Mouse (Mus musculus) liver, embryonic 12.5 days (tissue): ENCODE results near the gene Gm21083. TPM values are rescaled to one million over a fixed set of nuclear protein-coding genes. Genes with fewer than 3 reads are reported as not detected.
"Not testable (repeated sequence)": the region's sequence is repeated elsewhere in the genome, so short reads cannot be mapped to it uniquely, and the experiment has no call there.

Experiments
- ATAC-seq: fragments of 200-750 bp; cut with Nextera tagmentation; 2 replicates; pipeline ENCODE4 v1.8.0; 2017; ENCODE audit warnings: moderate number of reproducible peaks, mild to moderate bottlenecking, moderate library complexity
- H3K27ac ChIP-seq: fragments of 300-500 bp; sonication (generic); 2 replicates; pipeline ENCODE4 v1.5.1; 2016; ENCODE audit warnings: mild to moderate bottlenecking
- H3K27me3 ChIP-seq: fragments of 300-500 bp; sonication (generic); replicated peaks from 2 replicates; pipeline ENCODE4 v1.6.1; 2016; ENCODE audit warnings: mild to moderate bottlenecking, moderate library complexity
- H3K36me3 ChIP-seq: fragments of 300-500 bp; sonication (generic); 2 replicates; pipeline ENCODE4 v1.6.1; 2016; ENCODE audit warnings: mild to moderate bottlenecking, moderate library complexity
- H3K4me1 ChIP-seq: fragments of 300-500 bp; sonication (generic); 2 replicates; pipeline ENCODE4 v1.6.1; 2016
- H3K4me2 ChIP-seq: fragments of 300-500 bp; sonication (generic); 2 replicates; pipeline ENCODE4 v1.6.1; 2016; ENCODE audit warnings: mild to moderate bottlenecking, moderate library complexity
- H3K4me3 ChIP-seq: fragments of 300-500 bp; sonication (generic); 2 replicates; pipeline ENCODE4 v1.5.1; 2016; ENCODE audit warnings: mild to moderate bottlenecking, moderate library complexity
- H3K9ac ChIP-seq: fragments of 300-500 bp; sonication (generic); 2 replicates; pipeline ENCODE4 v1.6.1; 2016; ENCODE audit warnings: mild to moderate bottlenecking, moderate library complexity
- H3K9me3 ChIP-seq: fragments of 300-500 bp; sonication (generic); replicated peaks from 2 replicates; pipeline ENCODE4 v1.6.1; 2016; ENCODE audit warnings: mild to moderate bottlenecking, moderate library complexity
- WGBS: fragments of 180-500 bp; shearing (Covaris S2); methylation state at CpG from one replicate; pipeline ENCODE4 v1.1.7; 2016; ENCODE audit not compliant: insufficient replicate concordance; 5-methylcytosine and 5-hydroxymethylcytosine counted together
- polyA plus RNA-seq: library from polyadenylated mRNA; unstranded; fragments of >200 nt; fragmentation: Nextera tagmentation; extraction: Ambion mirVana; gene quantifications from 2 replicates; pipeline ENCODE4 v1.2.1, GENCODE M21; 2016

Gene Gm21083
- polyA plus RNA-seq, result not detected in 2 replicates

- 40% methylated on average over 1 of the region's 1 CpGs for WGBS
- ATAC-seq, result not testable (repeated sequence)
Measured at GRCm38 (mm10) chr5:15577033-15577432, at the start of gene Gm21083. TSS of gene Gm21083 (plus strand) at chr5:15577333.

GRCm38 (mm10) chr5:15529122-15529521, 48.0 kb upstream of the Gm21083 start, which contains the start of gene Gm21190:
TSS of gene Gm21190 (minus strand) at chr5:15529222.
- not testable (repeated sequence) for H3K9ac ChIP-seq, H3K4me1 ChIP-seq, H3K36me3 ChIP-seq, H3K27me3 ChIP-seq, H3K27ac ChIP-seq, H3K4me2 ChIP-seq, H3K9me3 ChIP-seq, H3K4me3 ChIP-seq, ATAC-seq
- 0% methylated on average over 1 of the region's 1 CpGs for WGBS

More at GRCm38 (mm10) chr5:15577033-15577432, at the start of gene Gm21083:
- not testable (repeated sequence) for H3K4me2 ChIP-seq, H3K36me3 ChIP-seq, H3K4me3 ChIP-seq, H3K9ac ChIP-seq, H3K27ac ChIP-seq, H3K9me3 ChIP-seq, H3K27me3 ChIP-seq, H3K4me1 ChIP-seq

- H3K36me3 ChIP-seq, H3K27ac ChIP-seq, H3K4me1 ChIP-seq, H3K9me3 ChIP-seq, H3K4me2 ChIP-seq, ATAC-seq, H3K27me3 ChIP-seq, H3K9ac ChIP-seq, H3K4me3 ChIP-seq: not testable (repeated sequence)
- 63% methylated on average over 6 of the region's 6 CpGs for WGBS
Measured at GRCm38 (mm10) chr5:15548642-15549041, 28.5 kb upstream of the Gm21083 start.

DNA sequence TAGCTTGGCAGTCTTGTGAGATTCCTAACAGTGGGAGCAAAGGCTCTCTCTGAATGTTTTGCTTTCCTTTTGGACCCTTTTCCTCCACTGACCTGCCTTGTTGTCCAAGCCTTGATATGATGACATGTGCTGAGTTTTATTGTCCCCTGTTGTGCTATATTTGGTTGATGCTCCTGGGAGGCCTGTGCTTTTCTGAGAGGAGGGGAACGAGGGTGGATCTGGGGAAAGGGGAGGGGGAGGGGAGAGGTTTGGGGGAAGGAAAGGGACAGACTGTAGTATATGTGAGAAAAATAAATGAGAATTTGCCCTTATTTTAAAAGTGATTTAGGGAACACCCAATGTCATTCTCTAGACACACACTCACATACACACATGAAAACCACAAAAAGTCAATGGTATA, 28.0 kb upstream of the Gm21083 start:
- not testable (repeated sequence) for H3K9ac ChIP-seq
- WGBS, result 18% methylated on average over 1 of the region's 1 CpGs

GRCm38 (mm10) chr5:15549606-15550005, 27.5 kb upstream of the Gm21083 start:
- H3K4me1 ChIP-seq, H3K27me3 ChIP-seq, ATAC-seq, H3K4me2 ChIP-seq, H3K4me3 ChIP-seq, H3K27ac ChIP-seq, H3K9ac ChIP-seq, H3K36me3 ChIP-seq, H3K9me3 ChIP-seq: not testable (repeated sequence)
- 11% methylated on average over 3 of the region's 3 CpGs for WGBS

More for the DNA sequence above, 28.0 kb upstream of the Gm21083 start:
- H3K4me3 ChIP-seq, ATAC-seq, H3K27me3 ChIP-seq, H3K36me3 ChIP-seq, H3K27ac ChIP-seq, H3K4me1 ChIP-seq, H3K4me2 ChIP-seq, H3K9me3 ChIP-seq: not testable (repeated sequence)

GRCm38 (mm10) chr5:15558654-15559053, 18.5 kb upstream of the Gm21083 start:
- not testable (repeated sequence) for H3K9me3 ChIP-seq, H3K36me3 ChIP-seq, ATAC-seq, H3K9ac ChIP-seq, H3K4me3 ChIP-seq, H3K4me1 ChIP-seq, H3K4me2 ChIP-seq, H3K27ac ChIP-seq, H3K27me3 ChIP-seq
- 47% methylated on average over 1 of the region's 1 CpGs for WGBS

DNA sequence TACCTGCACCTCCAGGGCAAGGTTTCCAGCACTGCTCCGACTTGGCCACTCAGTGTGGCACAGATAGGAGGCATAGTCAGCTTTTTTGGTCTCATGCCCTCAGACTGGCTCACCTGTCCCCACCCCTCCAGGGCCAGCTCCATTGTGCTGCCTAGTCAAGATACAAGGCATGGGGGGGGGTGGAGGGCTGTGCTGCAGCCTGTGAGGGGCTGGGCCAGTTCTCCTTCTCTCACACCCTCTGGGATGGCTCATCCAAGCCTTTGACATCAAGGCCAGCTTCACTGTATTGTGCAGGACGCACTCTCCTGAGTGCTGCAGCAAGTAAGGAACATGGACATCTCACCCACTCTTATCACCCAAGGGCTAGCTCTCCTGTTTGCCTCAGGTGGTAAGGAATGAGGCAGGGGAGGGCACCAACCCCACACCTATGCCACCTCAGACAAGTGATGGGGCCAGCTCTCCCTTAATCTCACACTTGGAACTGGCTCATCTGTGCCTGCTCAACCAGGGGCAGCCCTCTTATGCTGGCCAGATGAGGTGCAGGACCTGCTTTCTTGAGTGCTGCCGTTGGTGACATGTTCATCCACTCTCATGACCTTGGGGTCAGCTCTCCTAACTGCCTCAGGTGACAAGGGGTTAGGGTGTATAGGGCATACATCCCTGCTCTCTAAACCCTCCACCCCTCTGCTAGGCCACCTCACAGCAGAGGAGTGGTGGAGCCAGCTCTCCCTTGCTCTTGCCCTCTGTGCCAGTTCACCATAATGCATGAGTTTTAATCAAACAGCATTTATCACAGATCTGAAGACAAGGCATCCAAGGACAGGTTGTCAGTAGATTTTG, 15.5 kb upstream of the Gm21083 start:
- H3K4me2 ChIP-seq, H3K27ac ChIP-seq, H3K36me3 ChIP-seq, H3K9me3 ChIP-seq, H3K4me3 ChIP-seq, H3K4me1 ChIP-seq, H3K9ac ChIP-seq, H3K27me3 ChIP-seq: not testable (repeated sequence)
- 59% methylated on average over 3 of the region's 3 CpGs for WGBS
- ATAC-seq, result peak; percentile 32; the same call in 1 of the 2 replicates

- not testable (repeated sequence) for ATAC-seq, H3K4me2 ChIP-seq, H3K9ac ChIP-seq, H3K4me1 ChIP-seq, H3K4me3 ChIP-seq, H3K36me3 ChIP-seq, H3K27me3 ChIP-seq, H3K9me3 ChIP-seq, H3K27ac ChIP-seq
Measured at GRCm38 (mm10) chr5:15573735-15574134, 3.4 kb upstream of the Gm21083 start.

DNA sequence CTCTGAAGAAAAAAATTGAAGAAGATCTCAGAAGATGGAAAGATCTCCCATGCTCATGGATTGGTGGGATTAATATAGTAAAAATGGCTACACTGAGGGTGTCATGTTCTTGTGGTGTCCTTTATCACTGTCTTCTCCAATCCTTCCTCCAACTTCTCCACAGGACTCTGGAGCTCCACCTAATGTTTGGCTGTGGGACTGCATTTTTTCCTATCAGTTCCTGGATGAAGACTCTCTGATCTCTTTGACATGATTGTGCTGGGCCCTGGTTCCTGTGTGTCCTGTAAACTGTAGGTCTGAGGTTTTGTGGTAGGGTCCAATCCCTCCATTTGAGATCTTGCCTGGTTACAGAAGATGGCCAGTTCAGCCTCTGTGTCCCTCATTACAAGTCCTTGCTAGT, 9.2 kb downstream of the Gm21083 start:
- H3K27ac ChIP-seq, H3K4me1 ChIP-seq, H3K4me2 ChIP-seq, H3K27me3 ChIP-seq, H3K9me3 ChIP-seq, ATAC-seq, H3K9ac ChIP-seq, H3K4me3 ChIP-seq, H3K36me3 ChIP-seq: not testable (repeated sequence)

- not testable (repeated sequence) for H3K4me1 ChIP-seq, ATAC-seq
Measured at GRCm38 (mm10) chr5:15588291-15588690, 11.2 kb downstream of the Gm21083 start.

DNA sequence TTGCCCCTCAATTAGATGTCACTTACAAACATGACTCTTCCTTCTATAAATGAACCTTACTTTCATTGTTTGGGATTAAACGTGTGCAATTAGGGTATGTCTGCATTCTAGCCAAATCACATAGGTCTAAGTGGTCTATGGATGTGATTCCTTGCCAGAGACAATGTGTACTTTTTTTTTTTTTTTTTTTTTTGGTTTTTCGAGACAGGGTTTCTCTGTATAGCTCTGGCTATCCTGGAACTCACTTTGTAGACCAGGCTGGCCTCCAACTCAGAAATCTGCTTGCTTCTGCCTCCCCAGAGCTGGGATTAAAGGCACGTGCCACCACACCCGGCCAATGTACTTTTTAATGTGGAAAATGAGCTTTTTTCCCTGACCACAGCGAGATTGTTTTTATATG, 13.5 kb downstream of the Gm21083 start:
- not testable (repeated sequence) for H3K4me2 ChIP-seq, H3K9me3 ChIP-seq
- WGBS, result 41% methylated on average over 5 of the region's 5 CpGs

More at GRCm38 (mm10) chr5:15588291-15588690, 11.2 kb downstream of the Gm21083 start:
- WGBS, result 20% methylated on average over 6 of the region's 6 CpGs
- not testable (repeated sequence) for H3K27ac ChIP-seq, H3K27me3 ChIP-seq, H3K9ac ChIP-seq, H3K4me2 ChIP-seq, H3K9me3 ChIP-seq, H3K36me3 ChIP-seq, H3K4me3 ChIP-seq

GRCm38 (mm10) chr5:15591577-15591976, 14.4 kb downstream of the Gm21083 start:
- H3K4me3 ChIP-seq, H3K27ac ChIP-seq, H3K4me2 ChIP-seq, H3K27me3 ChIP-seq, H3K9ac ChIP-seq, ATAC-seq, H3K36me3 ChIP-seq, H3K4me1 ChIP-seq, H3K9me3 ChIP-seq: not testable (repeated sequence)
- WGBS, result 49% methylated on average over 2 of the region's 2 CpGs

More for the DNA sequence above, 13.5 kb downstream of the Gm21083 start:
- not testable (repeated sequence) for H3K27me3 ChIP-seq, H3K36me3 ChIP-seq, H3K4me1 ChIP-seq, H3K9ac ChIP-seq, H3K4me3 ChIP-seq, H3K27ac ChIP-seq, ATAC-seq

GRCm38 (mm10) chr5:15598831-15599230, 21.7 kb downstream of the Gm21083 start:
- H3K4me2 ChIP-seq, H3K9ac ChIP-seq, H3K27ac ChIP-seq, H3K36me3 ChIP-seq, H3K4me1 ChIP-seq, ATAC-seq, H3K9me3 ChIP-seq, H3K27me3 ChIP-seq, H3K4me3 ChIP-seq: not testable (repeated sequence)
